Mouse (Mus musculus): Measurements from ENCODE around the gene 7530416G11Rik. TPM values are rescaled to one million over a fixed set of nuclear protein-coding genes. Genes with fewer than 3 reads are reported as not detected.

Gene 7530416G11Rik
- polyA plus RNA-seq, 1 experiment from 2014 or later: not detected

- peaks cover 57% of the 10 kb centered on the region for H3K36me3 ChIP-seq
- no peaks in the 10 kb centered on the region for H3K27me3 ChIP-seq
- 77% methylated on average over 8 of the region's 8 CpGs for WGBS
- H3K4me2 ChIP-seq (replicated peaks): no peak overlapping the region
- H3K4me3 ChIP-seq: no peak overlapping the region
- H3K4me1 ChIP-seq: peaks cover 10% of the 10 kb centered on the region; the same call in 1 of the 2 replicates
- H3K9ac ChIP-seq: no peak overlapping the region
- no peaks in the 10 kb centered on the region for H3K9me3 ChIP-seq
- H3K27ac ChIP-seq: no peak overlapping the region
- no peak for ATAC-seq (ENCODE audit: low FRiP score, low read depth)
Observed at GRCm38 (mm10) chr15:85456891-85457290, 46.1 kb downstream of the 7530416G11Rik start.

DNA sequence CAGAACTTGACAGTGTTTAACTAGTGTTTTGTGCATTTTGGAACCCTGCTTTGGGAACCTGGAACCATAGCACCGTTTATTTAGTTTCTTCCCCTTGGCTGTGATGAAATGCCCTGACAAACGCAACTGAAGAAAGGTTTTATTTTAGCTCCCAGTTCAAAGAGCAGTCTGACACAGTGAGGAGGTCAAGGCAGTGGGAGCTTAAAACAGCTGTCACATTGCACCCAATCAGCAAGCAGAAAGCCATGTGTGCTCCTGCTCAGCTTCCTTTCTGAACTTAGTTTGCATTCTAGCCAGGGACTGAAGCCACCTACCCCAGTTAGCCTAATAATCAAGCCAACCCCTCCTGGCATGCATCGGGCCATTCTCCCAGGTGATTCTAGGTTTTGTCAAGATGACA is 56.4 kb downstream of the 7530416G11Rik start:
- Histone ChIP-seq H3K4me3 (no peak overlapping the region), H3K9me3 (no peaks in the 10 kb centered on the region), H3K36me3 (peaks cover 50% of the 10 kb centered on the region), H3K4me2 (replicated peaks) (no peak overlapping the region), H3K27ac (no peak overlapping the region), H3K27me3 (no peaks in the 10 kb centered on the region), H3K4me1 (no peaks in the 10 kb centered on the region), H3K9ac (no peak overlapping the region)
- ATAC-seq (ENCODE audit: low FRiP score, low read depth): no peak
- WGBS: 79% methylated on average over 3 of the region's 3 CpGs

Other genes starting within 250 kb of the 7530416G11Rik start
- gene Atxn10, start 167.0 kb downstream of the 7530416G11Rik start, polyA plus RNA-seq (2015; fragmentation: Nextera tagmentation; extraction: Ambion mirVana): 353 and 355 TPM in 2 replicates
- 29.1 and 34.9 TPM in 2 replicates for gene Wnt7b, start 79.2 kb upstream of the 7530416G11Rik start, polyA plus RNA-seq (2015; fragmentation: Nextera tagmentation; extraction: Ambion mirVana)
- 1.9 and 2.4 TPM in 2 replicates for gene Ppara, start 231.8 kb upstream of the 7530416G11Rik start, polyA plus RNA-seq (2015; fragmentation: Nextera tagmentation; extraction: Ambion mirVana)